Comparison of ENCODE assay signal across 7 mouse cellular contexts in genomic region chr5:148239067-148239466, GRCm38 (mm10).
DNase-seq lines count a peak whose midpoint lies in the region; ATAC-seq and TF ChIP-seq lines count a peak whose summit lies in the region.

No protein-coding gene starts in this region.

- peak; percentile 34 to 36 for DNase-seq in layer of hippocampus, postnatal 10 days (ENCODE audit: low spot score in 2 of 2)
- no peak for DNase-seq in layer of hippocampus, postnatal 25 days (ENCODE audit: extremely low spot score in 1 of 2, low spot score in 1 of 2)
- peak; percentile 3 for DNase-seq in Patski (ENCODE audit: low read depth, low spot score)
- peak; percentile 77 for DNase-seq in embryo, embryonic 10.5 days (ENCODE audit: low spot score)
- DNase-seq in lung, postnatal 10 days = peak; percentile 52
- no peak for DNase-seq in urinary bladder, postnatal 4 days (ENCODE audit: low spot score in 2 of 2)
- DNase-seq in right cerebral cortex, postnatal 4 days = no peak

- in situ Hi-C loops in Patski (cut with MboI; ENCODE audit: low pct_unique_long_range_greater_than_20kb) = loop anchor here (25.0 kb wide), 2 partner anchors 902 to 1327 kb away; no protein-coding TSS in a partner anchor

- TF ChIP-seq CTCF in Patski (IDR thresholded peaks at IDR 0.05) = peak; percentile 74

- POLR2A ChIA-PET in Patski (lab: Charles Lee) = interaction anchor here (0.6 kb wide), 3 partner anchors 48 to 883 kb away, joined by 3 to 4 read pairs (median 3); no protein-coding TSS in a partner anchor

- CTCF ChIA-PET in Patski (lab: Charles Lee) = interaction anchor here (0.7 to 4.6 kb wide), 9 partner anchors 10 to 292 kb away, joined by 3 to 33 read pairs (median 3); partner anchors contain the start of gene Mtus2

- H3K27me3 ChIP-seq in Patski = no peaks in the 10 kb centered on the region

- no peak for ATAC-seq in Patski

Comparison
In these comparisons a context has a peak if more than half of its experiments do, and no peak if none do; other contexts are left out.
1. DNase-seq: peak in layer of hippocampus, postnatal 10 days (2 of 2), Patski (single experiment), embryo, embryonic 10.5 days (single experiment) and lung, postnatal 10 days (single experiment); none in layer of hippocampus, postnatal 25 days (0 of 2), urinary bladder, postnatal 4 days (0 of 2) and right cerebral cortex, postnatal 4 days (single experiment).